Mouse (Mus musculus) mouse embryonic stem cell (cell line): ENCODE measurements around the gene App.

ENCODE experiments used
- in situ Hi-C, 2 experiments: fragments of 300-500 bp; cut with MboI; formaldehyde crosslinking; loops; 1 replicate in 1 of 2; 3 replicates in 1 of 2; pipeline ENCODE4 v1.14.3; 2019 to 2020; ENCODE audit warnings: low sequenced_read_pairs in 2 of 2, low pct_unique_long_range_greater_than_20kb in 1 of 2, mixed read lengths in 1 of 2; ENCODE audit not compliant: unreplicated experiment in 1 of 2

The App gene

DNA sequence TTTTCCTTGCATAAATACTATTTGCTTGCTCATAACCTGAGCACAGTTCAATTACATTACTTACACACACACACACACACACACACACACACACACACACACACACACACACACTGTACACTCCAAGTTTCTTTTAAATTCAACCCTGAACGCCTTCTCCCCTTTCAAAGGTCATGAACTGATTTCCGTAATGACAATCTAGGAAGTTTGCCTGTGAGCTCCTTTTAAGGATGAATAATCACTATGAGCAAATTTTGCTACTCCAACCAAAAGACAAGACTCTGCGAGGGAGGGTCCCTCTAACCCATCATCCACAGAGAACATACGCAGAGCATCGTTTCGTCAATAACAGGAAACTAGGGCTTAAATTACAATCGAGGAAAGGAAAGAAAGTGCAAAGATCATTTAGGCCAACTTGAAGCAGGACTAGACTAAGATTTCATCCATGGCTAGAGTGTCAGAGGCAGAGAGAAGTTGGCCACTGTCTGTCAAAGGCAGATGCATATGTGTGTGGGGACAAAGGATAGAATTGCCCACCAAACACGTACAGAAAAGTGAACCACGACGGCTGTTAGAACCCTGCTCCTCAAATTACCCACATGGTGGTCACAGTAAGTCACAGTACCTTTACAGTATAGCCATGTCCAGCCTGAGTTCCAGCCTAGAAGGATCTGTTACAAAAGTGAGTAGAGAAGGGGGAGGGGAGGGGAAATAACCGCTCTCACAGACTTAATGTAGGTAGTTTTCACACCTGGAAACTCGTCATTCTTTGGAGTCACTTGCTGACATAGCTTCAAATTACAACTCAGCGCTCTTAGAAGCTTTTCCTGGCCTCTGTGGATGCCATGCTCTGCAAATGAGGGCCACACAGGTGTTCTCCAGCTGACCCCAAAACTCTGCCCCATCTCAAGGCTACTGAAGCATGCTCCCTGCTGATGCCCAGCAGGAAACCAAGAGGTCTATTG, 44.6 kb downstream of the App start:
- in situ Hi-C loops, result no loop called here

DNA sequence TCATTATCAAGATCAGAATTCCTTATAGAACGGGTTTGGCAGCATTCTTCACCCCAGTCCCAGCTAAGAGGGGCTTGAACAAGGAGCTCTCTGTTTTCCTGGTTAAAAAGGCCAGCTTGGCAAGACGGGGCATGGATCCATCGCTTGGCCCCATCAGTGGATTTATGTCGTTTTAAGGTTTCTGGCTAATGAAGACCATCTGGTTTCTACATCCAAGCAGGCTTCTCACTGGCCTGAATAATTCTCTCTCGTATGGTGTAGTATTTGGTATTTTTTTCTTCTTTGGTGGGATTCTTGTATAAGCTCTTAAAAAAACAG, 45.3 kb downstream of the App start:
- in situ Hi-C loops, result no loop called here

DNA sequence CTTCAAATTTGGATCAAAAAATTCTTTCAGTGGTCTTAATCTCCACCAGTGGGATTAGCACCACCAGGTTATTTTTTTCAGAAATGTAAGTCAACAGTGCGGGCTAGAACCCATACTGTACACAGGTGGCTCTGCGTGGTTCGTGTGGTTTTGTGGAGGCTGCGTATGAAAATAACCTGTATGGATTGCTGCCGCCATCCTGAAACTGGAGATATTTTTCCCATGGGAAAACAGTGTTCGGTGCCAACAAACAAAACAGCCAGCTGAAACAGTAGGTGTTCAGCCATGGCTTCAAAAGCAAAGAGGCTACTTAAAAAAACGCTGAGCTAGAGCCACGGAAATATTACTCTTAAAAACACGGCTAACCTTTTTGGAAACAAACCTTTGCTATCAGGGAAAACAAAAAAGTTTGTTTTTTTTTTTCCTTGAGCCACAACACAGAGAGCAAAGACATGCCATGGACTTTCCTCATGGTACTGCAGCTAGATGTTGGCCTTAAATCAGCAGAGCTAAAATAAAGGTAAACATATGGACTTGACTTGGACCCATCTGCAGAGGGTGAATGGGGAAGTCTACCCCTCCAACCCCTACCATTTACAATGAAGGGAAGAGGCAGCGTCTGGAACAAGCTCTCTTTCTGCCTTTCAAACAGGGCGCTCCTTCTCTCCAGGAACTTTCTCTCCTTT, 45.8 kb downstream of the App start:
- in situ Hi-C loops, result no loop called here

DNA sequence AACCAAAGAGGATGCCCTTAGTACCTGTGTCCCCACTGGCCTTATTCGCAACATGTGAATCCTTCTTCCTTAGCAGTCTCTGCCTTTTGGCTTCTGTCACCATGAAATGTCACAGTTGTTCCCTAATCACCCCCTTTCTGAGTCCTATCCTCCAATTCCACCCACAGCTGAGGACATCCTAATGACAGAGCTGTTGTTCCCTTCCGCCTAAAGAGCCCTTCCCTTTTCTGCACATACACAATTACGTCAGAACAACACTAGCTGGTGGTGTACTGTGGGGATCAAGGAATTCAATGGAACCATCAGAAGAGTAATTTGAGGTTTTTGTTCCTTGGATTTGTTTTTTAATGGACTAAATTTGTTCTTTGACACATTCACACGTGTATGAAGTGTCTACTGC, 48.9 kb downstream of the App start:
- in situ Hi-C loops, result no loop called here

DNA sequence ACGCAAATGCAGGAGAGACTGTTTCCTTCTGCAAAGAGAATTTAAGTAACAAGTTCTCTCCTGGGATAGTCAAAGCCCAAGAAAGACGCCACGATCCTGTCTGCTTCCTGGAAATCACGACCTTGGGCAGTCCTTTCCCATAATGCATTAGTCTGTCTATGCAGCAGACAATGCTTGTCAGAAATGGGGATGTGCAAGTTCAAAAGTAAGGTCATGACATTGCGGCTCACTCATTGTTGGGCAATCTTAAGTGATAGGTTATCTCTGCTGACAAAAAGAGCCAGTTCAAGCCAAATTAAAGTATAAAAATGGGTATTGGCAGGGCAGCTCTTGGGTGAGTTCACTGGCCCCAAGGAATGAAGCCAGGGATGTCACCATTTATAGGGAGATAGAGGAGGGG, 51.6 kb downstream of the App start:
- in situ Hi-C loops, result no loop called here

DNA sequence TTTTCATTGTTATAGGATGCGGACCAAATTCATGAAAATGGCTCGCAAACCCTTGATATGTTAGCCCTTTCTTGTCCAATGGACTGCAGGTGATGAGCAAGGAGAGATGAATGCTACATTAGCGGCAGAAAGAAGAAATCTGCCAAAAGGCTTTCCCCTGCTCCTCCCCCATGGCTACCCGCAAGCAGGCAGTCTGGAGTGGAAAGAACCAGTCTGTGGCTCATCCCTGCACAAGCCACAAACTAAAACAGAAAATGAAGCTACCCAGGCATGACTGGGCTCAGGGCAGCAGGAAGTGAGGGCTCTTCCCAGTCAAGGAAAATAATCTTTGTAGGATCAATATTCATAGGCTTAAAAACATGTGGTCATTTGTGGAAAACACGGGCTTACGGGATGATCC, 54.6 kb downstream of the App start:
- in situ Hi-C loops, result no loop called here

DNA sequence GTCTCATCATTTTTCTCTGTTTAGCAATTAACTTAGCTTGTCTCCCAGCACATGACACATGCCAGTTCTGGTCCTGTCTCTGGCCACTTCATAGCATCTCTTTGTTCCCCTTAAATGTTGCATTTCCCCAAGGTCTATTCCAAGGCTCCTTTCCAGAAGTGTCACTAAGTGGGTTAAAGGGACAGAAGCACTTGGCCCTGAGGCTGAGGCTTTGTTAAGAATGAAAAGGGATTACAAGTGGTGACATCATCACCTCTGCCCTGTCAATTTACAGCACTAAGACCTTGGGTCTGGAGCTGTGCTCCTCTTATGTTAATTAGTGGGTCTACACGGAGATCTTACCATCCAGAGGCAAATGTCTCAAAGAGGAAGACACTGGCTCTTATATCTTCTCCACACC, 56.0 kb downstream of the App start:
- in situ Hi-C loops, result no loop called here

DNA sequence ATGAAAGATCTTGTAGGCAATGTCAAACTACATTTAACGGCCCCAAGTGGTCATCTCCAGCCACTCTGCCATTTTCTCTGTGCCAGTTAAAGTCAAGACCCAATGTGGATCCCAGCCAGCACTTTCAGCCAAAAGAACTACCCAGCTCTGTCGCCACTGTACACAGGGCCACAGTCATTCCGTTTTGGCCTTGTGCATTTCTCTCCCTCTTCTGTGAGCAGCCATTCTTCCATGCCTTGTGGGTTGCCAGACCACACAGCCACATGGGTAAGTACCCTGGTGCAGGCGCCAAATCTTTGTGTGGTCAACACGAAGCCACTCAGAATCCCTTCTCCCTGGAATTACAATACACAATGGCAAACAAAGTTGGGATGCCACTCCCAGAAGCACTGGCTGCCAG, 57.7 kb downstream of the App start:
- in situ Hi-C loops, result no loop called here

DNA sequence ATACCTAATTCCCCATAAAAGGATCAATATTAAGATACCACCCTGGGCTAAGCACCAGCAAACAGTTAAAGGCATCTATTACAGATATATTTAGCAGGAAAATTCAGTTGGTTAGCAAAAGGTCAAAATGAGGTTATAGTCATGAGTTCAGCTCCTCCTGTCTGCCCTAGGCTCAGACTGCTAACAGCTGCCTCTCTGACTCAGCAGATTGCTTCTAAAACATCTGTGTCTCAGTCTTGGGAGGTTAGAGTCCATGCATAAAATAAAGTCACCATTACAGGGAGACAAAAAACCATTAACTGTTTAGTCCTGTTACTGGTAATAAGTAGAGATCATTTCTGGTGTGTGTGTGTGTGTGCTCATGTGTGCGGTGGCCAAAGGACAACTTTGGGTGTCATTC, 58.8 kb downstream of the App start:
- in situ Hi-C loops, result no loop called here

DNA sequence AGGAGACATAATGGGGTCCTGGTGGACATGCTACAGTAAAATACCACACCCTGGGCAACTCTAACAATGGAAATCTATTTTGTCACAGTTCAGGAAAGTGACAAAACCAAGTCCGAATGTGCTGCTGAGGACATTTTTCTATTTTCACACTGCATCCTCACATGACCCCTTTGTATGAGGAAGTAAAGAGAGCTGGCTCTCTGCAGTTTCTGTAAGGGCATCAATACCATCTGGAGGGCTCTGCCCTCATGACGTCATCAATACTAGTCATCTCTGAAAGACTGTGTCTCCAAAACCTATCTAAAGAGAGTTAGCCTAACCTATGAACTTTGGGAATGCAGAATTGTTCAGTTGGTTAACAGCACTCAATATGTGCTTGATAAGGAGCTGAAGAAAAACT, 59.6 kb downstream of the App start:
- in situ Hi-C loops, result no loop called here

DNA sequence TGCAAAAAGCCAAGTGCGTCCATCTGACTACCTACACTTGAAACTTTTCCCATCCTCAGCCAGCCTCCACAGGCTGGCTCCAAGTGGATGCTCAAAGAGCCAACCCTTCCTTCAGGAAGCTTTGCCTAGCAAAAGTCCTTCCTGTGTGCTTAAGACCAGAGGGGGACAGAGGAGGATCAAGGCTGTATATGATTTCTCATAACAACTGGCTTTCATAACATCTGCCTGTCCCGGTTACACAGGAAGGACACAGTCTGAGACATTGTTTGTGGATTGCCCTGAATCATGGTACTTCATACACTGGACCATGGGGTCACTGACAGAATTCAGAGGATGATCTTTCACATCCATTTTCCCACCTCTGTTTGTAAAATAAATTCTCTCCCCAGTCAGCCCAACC, 61.3 kb downstream of the App start:
- in situ Hi-C loops, result no loop called here

DNA sequence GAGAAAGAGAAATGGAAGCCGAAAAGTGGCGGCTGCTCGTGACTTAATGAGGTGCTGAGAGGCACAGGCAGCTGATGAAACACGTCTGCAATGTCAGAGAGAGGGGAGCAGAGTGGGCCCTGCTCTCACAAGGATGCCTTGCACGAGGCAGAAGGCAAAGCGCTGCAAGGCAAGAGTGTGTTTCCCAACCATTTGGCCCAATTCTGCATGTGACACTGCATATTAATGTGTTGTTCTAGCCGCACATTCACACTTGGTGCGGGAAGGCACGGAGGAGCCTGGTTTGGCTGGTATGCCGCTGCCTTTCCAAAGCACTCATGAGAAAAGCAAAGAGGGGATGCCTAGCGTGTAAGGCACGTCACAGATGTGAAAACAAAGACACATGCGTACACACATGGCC, 63.1 kb downstream of the App start:
- in situ Hi-C loops, result no loop called here

DNA sequence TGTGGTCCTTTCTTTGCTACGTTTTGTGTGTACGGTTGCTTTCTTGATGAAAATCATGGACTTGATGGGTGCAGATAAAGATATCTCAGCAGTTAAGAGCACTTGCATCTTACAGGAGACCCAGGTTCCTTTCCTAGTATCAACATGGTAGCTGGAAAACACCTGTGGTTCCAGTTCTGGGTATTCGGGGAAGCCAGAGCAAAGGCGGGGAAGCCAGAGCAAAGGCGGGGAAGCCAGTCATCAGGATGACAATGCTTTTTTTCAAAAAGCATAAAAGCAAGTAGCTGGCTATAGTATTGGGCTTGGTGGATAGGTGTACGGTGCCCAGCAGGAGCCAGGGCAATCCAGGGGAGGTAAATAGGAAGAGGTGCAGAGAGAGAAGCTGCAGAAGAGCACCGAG, 65.1 kb downstream of the App start:
- in situ Hi-C loops, result no loop called here

DNA sequence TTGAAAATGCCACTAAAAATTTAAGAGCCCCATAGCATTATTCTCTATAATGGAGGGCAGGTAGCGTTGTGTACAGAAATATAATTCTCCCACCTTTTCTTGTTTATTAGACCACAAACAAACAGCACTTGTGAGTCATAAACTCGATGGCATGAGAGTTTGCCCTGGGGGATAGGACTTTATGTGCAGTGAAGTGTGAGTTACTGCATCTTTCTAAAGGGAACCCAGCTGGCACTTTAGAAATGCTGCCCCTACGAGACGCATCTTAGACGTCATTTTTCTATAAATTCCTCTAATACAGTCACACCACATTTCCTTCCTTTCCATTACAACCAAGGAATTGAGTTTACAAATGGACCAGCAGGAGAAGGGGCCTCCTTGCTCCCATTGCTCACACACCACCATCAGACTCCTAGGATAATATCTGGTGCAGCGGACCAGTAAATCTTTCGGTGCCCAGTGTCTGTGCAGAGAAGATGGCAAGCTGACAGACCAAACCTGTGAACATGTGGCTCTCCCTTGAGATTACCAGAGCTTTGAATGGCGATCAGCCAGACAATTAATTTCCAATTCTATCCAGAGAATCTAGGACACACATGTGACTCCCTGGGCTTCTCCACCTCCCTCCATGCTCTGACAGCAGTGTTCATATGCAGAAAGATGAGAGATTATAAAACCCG, 66.8 kb downstream of the App start:
- in situ Hi-C loops, result no loop called here

DNA sequence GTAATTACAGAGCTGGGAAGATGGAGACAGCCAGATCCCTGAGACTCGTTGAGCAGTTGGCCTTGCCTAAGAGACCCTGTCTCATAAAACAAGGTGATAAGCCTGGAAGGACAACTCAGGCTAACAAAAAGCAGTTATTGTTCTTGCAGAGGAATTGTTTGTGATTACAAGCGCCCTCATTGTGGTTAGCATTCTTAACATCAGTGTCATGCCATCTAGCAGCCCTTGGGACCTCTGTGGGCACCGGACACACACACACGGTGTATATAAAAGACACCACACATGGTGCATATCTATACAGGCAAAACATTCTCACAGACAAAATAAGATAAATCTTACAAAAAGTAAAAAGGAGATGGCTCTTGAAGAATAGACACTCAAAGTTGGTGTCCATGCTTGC, 68.0 kb downstream of the App start:
- in situ Hi-C loops, result no loop called here

DNA sequence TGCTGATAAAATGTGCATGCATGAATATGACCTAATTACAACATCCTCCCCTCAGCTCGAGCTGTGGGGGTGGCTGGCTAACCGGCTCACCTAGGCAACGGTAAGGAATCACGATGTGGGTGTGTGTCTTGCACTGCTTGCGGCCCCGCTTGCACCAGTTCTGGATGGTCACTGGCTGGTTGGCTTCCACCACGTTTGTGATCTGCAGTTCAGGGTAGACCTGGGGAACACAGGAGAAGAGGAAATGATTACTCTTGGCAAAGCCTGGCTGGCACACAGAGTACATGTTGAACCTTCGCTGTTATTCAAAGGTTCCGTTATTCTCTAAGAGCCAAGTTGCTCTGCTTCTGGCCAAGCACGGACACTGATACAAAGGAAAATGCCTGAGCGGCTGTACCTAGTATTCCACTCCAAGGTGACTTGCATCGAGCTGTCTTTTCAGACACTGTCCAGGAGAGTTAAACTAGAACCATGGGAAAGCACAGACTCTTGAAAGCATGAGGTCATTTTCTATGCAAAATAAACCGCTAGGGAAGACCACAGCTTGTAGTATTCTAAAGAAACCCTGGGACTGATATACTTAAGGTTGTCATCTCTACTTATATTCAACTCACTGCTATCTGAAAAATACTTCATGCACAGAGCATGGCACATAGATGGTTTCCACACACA, 70.3 kb downstream of the App start:
- in situ Hi-C loops, result no loop called here

DNA sequence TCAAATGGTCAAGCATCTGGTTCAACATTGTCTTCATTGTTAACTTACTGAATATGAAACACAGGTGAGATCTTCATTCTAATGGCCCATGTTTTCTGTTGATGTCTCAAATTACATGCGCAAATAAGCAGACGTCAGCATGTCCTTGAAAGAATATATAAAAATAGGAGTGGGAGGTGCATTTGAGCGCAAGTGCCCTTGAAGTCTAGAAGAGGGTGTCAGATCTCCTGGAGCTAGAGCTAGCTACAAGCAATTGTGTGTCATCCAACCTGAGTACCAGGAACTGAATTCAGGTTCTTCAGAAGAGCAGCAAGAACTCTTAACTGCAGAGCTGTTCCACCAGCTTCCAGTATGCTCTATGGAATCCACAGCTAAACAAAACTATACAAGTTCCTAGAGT, 72.0 kb downstream of the App start:
- in situ Hi-C loops, result no loop called here

DNA sequence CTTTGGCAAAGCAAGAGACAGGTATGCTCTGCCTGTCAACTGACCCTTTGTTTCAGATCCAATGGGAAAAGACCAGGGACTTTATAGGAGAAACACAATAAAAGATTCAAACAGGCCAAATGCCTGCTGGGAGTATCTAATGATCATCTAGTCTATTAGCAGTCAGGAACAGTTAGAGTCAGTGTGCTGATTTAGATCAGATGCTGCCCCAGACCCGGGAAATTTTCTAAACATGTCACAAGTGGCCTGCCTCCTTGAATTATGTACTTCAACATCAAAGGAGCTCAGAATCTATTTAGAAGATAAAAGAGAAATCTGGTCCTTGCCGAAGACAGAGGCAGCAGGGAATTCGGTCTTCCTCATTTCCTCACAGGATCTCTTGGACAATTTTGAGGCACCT, 72.8 kb downstream of the App start:
- in situ Hi-C loops, result no loop called here

DNA sequence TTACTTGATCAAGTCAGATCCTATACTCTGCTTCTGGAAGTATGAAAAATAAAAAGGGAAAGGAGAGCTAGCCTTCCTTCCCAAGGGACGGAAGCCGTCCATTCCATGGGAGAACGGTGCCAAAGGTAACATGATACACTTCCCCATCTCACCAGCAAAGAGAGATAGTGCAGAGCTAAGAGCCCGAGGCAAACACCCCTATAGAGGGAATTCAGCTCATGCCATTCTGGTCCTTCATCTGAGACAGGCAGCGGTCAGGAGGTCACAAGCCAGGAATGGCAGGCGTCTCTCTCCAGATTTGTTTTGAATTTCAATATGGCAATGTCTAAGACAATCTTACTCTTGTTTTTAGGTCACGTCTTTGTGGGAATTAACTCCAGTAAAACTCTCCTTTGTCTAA, 74.1 kb downstream of the App start:
- in situ Hi-C loops, result no loop called here
